Mouse (Mus musculus): ENCODE data around the gene Wbp1.
A peak's percentile ranks its signal among the peaks of the same experiment; 100 is the strongest.

Gene Wbp1

GRCm38 (mm10) chr6:83116373-83117164 is 4.8 kb downstream of the Wbp1 start:
- DNase-seq (ENCODE audit: inconsistent ontology term), result no peak

- DNase-seq (ENCODE audit: inconsistent ontology term), result no peak
Measured at GRCm38 (mm10) chr6:83115682-83116372, 5.5 kb downstream of the Wbp1 start.

- DNase-seq (ENCODE audit: inconsistent ontology term), result peak; percentile 96
Measured at GRCm38 (mm10) chr6:83115011-83115671, 6.2 kb downstream of the Wbp1 start, which contains the start of gene Mogs. Gene Mogs, plus strand, starts transcription at chr6:83115496.

GRCm38 (mm10) chr6:83111510-83112136 is 9.7 kb downstream of the Wbp1 start:
- no peak for DNase-seq (ENCODE audit: inconsistent ontology term)

- DNase-seq (ENCODE audit: inconsistent ontology term), result peak; percentile 81
Measured at GRCm38 (mm10) chr6:83108762-83109668, 12.3 kb downstream of the Wbp1 start, which contains the start of gene Mrpl53. Gene Mrpl53, plus strand, starts transcription at chr6:83109040.

- DNase-seq (ENCODE audit: inconsistent ontology term), result peak; percentile 43
Measured at GRCm38 (mm10) chr6:83107566-83108400, 13.6 kb downstream of the Wbp1 start.

- no peak for DNase-seq (ENCODE audit: inconsistent ontology term)
Measured at GRCm38 (mm10) chr6:83104158-83104557, 17.2 kb downstream of the Wbp1 start.

GRCm38 (mm10) chr6:83103130-83103650 is 18.2 kb downstream of the Wbp1 start:
- DNase-seq (ENCODE audit: inconsistent ontology term), result no peak

GRCm38 (mm10) chr6:83101688-83102556 is 19.4 kb downstream of the Wbp1 start:
- DNase-seq (ENCODE audit: inconsistent ontology term), result peak; percentile 84

GRCm38 (mm10) chr6:83101316-83101687 is 20.1 kb downstream of the Wbp1 start, which contains the start of the genes Ccdc142 and Gm42688:
Gene Ccdc142, plus strand, starts transcription at chr6:83101601.
Gene Gm42688, plus strand, starts transcription at chr6:83101617.
- DNase-seq (ENCODE audit: inconsistent ontology term), result no peak

- DNase-seq (ENCODE audit: inconsistent ontology term), result no peak
Measured at GRCm38 (mm10) chr6:83098411-83098810, 22.9 kb downstream of the Wbp1 start.

- DNase-seq (ENCODE audit: inconsistent ontology term), result no peak
Measured at GRCm38 (mm10) chr6:83095968-83096367, 25.4 kb downstream of the Wbp1 start.

GRCm38 (mm10) chr6:83092416-83093127 is 28.8 kb downstream of the Wbp1 start:
- no peak for DNase-seq (ENCODE audit: inconsistent ontology term)

GRCm38 (mm10) chr6:83087926-83088260 is 33.5 kb downstream of the Wbp1 start:
- DNase-seq (ENCODE audit: inconsistent ontology term), result no peak

- DNase-seq (ENCODE audit: inconsistent ontology term), result peak; percentile 27
Measured at GRCm38 (mm10) chr6:83087205-83087925, 34.0 kb downstream of the Wbp1 start.

GRCm38 (mm10) chr6:83086121-83087035 is 35.0 kb downstream of the Wbp1 start, which contains the start of gene Lbx2:
Gene Lbx2, plus strand, starts transcription at chr6:83086367.
- no peak for DNase-seq (ENCODE audit: inconsistent ontology term)

Data from Muller cell, postnatal 12 days (primary cell).